Mouse (Mus musculus) embryonic facial prominence, embryonic 12.5 days (tissue): ENCODE results near the gene Cercam. TPM values are rescaled to one million over a fixed set of nuclear protein-coding genes. Genes with fewer than 3 reads are reported as not detected.

Experiments
- ATAC-seq: fragments of 200-750 bp; cut with Nextera tagmentation; 2 replicates; pipeline ENCODE4 v1.8.0; 2017; ENCODE audit not compliant: insufficient number of reproducible peaks, insufficient read depth, low FRiP score, low TSS enrichment
- H3K27ac ChIP-seq: fragments of 300-500 bp; sonication (generic); 2 replicates; pipeline ENCODE4 v1.5.1; 2016; ENCODE audit warnings: mild to moderate bottlenecking
- H3K27me3 ChIP-seq: fragments of 300-500 bp; sonication (generic); 2 replicates; pipeline ENCODE4 v1.6.1; 2016; ENCODE audit warnings: mild to moderate bottlenecking, moderate library complexity
- H3K36me3 ChIP-seq: fragments of 300-500 bp; sonication (generic); 2 replicates; pipeline ENCODE4 v1.6.1; 2016; ENCODE audit warnings: mild to moderate bottlenecking
- H3K4me1 ChIP-seq: fragments of 300-500 bp; sonication (generic); 2 replicates; pipeline ENCODE4 v1.6.1; 2016
- H3K4me2 ChIP-seq: fragments of 300-500 bp; sonication (generic); replicated peaks from 2 replicates; pipeline ENCODE4 v1.6.1; 2016; ENCODE audit warnings: mild to moderate bottlenecking, moderate library complexity
- H3K4me3 ChIP-seq: fragments of 300-500 bp; sonication (generic); 2 replicates; pipeline ENCODE4 v1.5.1; 2016; ENCODE audit warnings: mild to moderate bottlenecking
- H3K9ac ChIP-seq: fragments of 300-500 bp; sonication (generic); 2 replicates; pipeline ENCODE4 v1.6.1; 2016; ENCODE audit warnings: mild to moderate bottlenecking, moderate library complexity
- H3K9me3 ChIP-seq: fragments of 300-500 bp; sonication (generic); 2 replicates; pipeline ENCODE4 v1.6.1; 2016; ENCODE audit warnings: mild to moderate bottlenecking, moderate library complexity
- WGBS: fragments of 180-500 bp; shearing (Covaris S2); methylation state at CpG from one replicate; pipeline ENCODE4 v1.1.7; 2016; 5-methylcytosine and 5-hydroxymethylcytosine counted together
- polyA plus RNA-seq: library from polyadenylated mRNA; unstranded; fragments of >200 nt; fragmentation: Nextera tagmentation; extraction: Ambion mirVana; gene quantifications from 2 replicates; pipeline ENCODE4 v1.2.1, GENCODE M21; 2016

Cercam gene
- polyA plus RNA-seq, 1 experiment from 2014 or later = 16.4 TPM

DNA sequence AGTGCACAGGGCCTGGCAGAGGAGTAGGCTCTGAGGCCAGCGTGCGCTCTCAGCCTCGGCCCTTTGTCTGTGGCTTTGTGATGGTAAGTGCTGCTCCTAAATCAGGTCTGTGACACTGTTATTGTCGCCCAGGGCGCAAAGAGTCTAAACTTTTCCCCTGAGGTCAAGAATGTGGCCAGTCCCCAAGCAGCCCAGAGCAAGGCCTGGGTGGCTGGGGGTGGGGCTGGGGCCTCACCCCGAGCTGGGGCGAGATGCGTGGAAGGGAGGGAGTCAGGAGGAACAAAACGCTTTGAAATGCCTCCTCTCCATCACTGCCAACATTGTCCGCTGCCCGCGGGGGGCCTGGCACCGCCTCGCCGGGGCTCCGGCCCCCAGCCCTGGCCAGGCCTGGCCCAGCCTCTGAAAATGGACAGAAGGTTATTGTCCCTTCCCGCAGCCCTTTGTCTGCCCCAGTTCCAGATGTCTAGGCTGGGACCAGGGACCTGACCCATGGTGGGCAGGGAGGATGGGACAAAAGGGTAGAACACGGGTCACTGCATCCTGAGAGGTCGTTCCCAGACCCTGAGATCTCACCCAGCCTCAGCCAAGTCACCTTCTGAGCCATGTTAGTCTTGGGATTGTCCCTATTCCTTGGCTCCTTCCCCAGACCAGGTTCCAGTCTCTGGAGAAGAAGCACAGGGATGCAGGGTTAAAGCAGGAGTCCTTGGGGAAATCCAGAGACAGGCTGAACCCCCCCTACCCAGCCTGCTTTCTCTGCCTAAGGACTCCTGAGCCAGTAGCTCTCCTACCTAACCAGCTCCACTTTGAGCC lies 12.3 kb upstream of the Cercam start:
- H3K9me3 ChIP-seq = no peaks in the 10 kb centered on the region
- no peak for ATAC-seq
- 14% methylated on average over 19 of the region's 19 CpGs for WGBS
- H3K4me2 ChIP-seq = no peak overlapping the region
- H3K27me3 ChIP-seq = peaks cover 7% of the 10 kb centered on the region; the same call in 1 of the 2 replicates
- H3K27ac ChIP-seq = no peak overlapping the region
- no peaks in the 10 kb centered on the region for H3K4me1 ChIP-seq
- H3K4me3 ChIP-seq = no peak overlapping the region
- no peak overlapping the region; the same call in 1 of the 2 replicates for H3K9ac ChIP-seq
- no peaks in the 10 kb centered on the region for H3K36me3 ChIP-seq

DNA sequence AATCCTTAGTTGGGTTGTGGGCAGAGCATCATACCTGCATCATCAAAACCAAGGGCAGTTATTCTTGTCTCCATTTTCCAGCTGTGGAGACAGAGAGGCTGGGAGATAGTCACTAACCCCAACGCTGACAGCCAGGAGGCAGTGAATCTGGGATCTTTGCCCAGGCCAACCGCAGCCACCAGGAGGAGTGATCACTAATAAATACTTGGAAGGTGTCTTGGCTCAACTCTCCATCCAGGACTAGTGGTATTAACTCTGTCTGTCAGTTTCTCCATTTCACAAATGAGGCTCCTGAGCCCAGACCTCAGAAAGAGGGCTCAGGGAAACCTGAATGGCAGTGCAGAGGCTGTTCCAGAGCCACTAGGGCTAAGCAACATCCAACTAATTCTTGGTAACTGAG lies 11.6 kb upstream of the Cercam start:
- Histone ChIP-seq H3K36me3 (no peaks in the 10 kb centered on the region), H3K9ac (no peak overlapping the region), H3K27ac (no peak overlapping the region), H3K27me3 (peaks cover 7% of the 10 kb centered on the region; the same call in 1 of the 2 replicates), H3K9me3 (no peaks in the 10 kb centered on the region), H3K4me1 (no peaks in the 10 kb centered on the region), H3K4me2 (no peak overlapping the region), H3K4me3 (no peak overlapping the region)
- 53% methylated on average over 2 of the region's 2 CpGs for WGBS
- no peak for ATAC-seq

DNA sequence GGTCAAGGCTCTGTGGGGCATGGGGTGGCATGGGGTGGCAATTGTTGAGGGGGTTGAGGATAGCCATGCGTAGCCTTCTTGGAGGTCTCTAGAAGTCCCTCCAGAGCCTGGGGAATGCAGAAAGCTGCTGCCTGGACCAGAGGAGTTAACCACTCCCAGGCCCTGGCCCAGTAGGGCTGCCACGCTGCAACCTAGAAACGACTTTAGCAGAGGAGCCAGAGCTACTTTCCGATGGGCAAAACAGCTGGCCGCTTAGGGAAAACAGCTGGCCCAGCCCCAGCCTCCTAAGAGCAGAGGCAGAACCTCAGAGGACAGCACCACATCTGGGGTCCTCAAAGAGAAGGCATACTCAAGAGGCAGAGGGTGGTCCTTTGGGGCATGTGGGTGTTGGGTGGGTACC lies 11.0 kb upstream of the Cercam start:
- Histone ChIP-seq H3K4me3 (no peak overlapping the region), H3K27ac (no peak overlapping the region), H3K9ac (no peak overlapping the region), H3K36me3 (no peaks in the 10 kb centered on the region), H3K4me1 (no peaks in the 10 kb centered on the region), H3K4me2 (no peak overlapping the region), H3K27me3 (peaks cover 7% of the 10 kb centered on the region; the same call in 1 of the 2 replicates), H3K9me3 (no peaks in the 10 kb centered on the region)
- ATAC-seq = no peak
- 68% methylated on average over 5 of the region's 5 CpGs for WGBS

DNA sequence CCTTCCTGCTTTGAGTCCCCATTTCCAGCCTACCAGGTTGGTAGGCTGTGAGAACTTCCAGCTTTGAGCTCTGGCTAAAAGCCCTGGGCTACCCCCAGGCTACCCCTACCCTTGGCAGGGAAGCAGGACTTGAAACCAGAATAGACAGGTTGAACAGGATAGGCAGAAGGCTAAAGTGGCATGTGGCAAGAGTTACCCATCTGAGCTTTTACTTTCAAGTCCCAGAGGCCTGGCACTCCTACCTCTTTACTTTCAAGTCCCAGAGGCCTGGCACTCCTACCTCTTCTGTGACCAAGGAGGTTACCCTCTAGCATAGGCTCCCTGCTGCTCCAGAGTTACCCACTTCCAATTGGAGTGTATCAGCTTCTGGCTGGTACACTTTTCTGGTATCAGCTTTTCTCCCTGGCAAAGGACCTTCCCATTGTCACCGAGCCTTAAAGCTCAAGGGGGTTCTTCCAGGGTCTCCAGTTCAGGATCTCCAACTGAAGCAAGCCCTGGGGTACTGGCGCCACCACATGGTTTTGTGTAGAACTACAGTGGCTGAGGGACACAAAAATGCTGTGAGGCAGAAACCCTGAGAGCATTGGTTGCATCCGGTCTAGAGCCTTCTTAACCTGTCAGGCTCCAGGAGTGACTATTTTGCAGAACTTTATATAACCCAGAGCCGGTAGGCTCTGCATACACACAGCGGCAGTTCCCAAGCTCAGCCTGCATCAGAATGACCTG lies 10.1 kb upstream of the Cercam start:
- no peaks in the 10 kb centered on the region for H3K36me3 ChIP-seq
- H3K4me3 ChIP-seq = no peak overlapping the region
- no peaks in the 10 kb centered on the region for H3K4me1 ChIP-seq
- no peak for ATAC-seq
- no peak overlapping the region for H3K4me2 ChIP-seq
- no peak overlapping the region for H3K27ac ChIP-seq
- H3K27me3 ChIP-seq = peaks cover 7% of the 10 kb centered on the region; the same call in 1 of the 2 replicates
- 13% methylated on average over 5 of the region's 5 CpGs for WGBS
- H3K9ac ChIP-seq = no peak overlapping the region
- H3K9me3 ChIP-seq = no peaks in the 10 kb centered on the region

DNA sequence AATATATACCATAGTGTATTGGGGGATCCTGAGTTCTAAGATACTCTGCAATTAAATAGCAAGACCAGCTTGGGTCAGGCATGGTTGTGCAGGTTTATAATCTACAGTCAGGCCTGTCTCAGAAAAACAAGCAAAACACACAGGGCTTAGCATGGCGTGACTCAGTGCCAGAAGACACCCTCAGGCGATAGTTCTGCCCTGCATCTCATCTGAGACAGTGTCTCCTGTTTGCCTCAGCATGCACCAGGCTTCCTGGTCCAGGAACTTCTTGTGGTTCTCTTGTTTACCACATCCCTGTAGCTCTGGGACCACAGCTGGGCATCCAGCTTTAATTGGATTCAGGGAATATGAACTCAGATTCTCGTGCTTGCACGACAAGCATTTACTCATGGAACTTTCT lies 3.8 kb upstream of the Cercam start:
- no peak overlapping the region for H3K27ac ChIP-seq
- H3K27me3 ChIP-seq = no peaks in the 10 kb centered on the region
- ATAC-seq = no peak
- 59% methylated on average over 4 of the region's 4 CpGs for WGBS
- no peaks in the 10 kb centered on the region for H3K9me3 ChIP-seq
- no peaks in the 10 kb centered on the region for H3K36me3 ChIP-seq
- no peak overlapping the region for H3K4me3 ChIP-seq
- H3K4me2 ChIP-seq = no peak overlapping the region
- H3K9ac ChIP-seq = no peak overlapping the region
- H3K4me1 ChIP-seq = peaks cover 7% of the 10 kb centered on the region

DNA sequence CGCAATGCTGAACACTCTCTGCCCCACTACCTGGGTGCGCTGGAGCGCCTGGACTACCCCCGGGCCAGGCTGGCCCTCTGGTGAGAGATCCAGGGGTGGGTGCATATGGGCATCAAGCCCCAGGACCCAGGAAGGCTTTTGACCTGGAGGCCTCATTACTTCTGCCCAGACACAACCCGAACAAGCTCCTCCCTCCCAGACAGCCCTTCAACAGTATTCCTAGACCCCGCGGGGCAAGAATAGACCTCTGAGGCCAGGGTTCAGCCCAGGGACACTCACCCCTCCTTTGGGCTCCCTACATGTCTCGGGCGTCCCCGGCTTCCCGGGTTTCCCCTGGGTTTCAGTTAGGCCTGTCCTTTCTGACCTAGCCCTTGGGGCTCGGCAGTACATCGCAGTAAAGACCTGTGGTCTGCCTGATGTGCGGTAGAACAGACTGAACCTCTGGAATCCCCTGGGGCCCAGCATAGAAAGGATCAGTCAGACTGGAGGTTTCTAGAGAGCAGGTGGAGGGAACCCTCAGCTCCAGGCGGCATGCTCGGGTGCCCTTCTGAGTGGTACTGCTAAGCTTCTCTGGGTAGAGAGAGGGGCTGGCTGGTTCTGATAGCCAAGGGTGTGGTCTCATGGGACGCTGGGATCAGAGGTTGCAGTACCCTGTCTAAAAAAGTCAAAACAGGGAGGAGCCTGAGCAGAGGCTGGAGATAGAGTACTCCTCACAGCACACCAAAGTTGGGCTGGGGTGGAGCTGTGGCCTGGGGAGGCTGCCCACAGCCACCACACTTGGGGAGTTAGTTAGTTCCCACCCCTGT lies 885 bp downstream of the Cercam start:
- WGBS = 2% methylated on average over 17 of the region's 17 CpGs
- Histone ChIP-seq H3K9me3 (no peaks in the 10 kb centered on the region), H3K4me1 (peaks cover 8% of the 10 kb centered on the region), H3K36me3 (no peaks in the 10 kb centered on the region), H3K27me3 (no peaks in the 10 kb centered on the region), H3K27ac (no peak overlapping the region), H3K4me2 (peak overlapping the region; percentile 85), H3K9ac (peak overlapping the region; percentile 60), H3K4me3 (peak overlapping the region; percentile 46)
- ATAC-seq = peak; percentile 24

DNA sequence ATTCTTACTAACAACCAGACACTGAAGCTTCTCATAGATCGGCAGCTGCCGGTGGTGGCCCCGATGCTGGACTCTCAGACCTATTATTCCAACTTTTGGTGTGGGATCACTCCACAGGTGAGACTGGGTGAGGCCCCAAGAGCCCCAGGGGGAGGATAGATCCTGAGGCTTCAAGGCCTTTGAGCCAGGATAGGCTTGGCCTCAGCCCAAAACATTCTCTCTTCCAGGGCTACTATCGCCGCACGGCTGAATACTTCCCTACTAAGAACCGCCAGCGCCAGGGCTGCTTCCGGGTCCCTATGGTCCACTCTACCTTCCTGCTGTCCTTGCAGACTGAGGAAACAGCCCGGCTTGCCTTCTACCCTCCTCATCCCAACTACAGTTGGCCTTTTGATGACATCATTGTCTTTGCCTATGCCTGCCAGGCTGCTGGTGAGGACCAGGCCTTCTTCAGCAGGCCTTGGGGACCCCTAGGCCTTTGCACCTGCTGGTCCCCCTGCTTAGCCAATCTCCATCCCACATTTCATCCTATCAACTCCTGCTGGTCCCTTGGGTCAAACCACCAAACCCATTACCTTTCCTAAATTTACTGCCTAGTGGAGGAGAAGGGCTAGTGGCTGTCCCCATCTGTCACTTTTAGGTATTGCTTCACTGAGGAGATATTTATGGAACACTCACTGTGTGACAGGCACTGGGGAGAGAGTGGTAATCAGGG lies 3.8 kb downstream of the Cercam start:
- Histone ChIP-seq H3K9me3 (no peaks in the 10 kb centered on the region), H3K27me3 (no peaks in the 10 kb centered on the region), H3K27ac (no peak overlapping the region), H3K4me3 (no peak overlapping the region), H3K4me2 (no peak overlapping the region), H3K9ac (no peak overlapping the region), H3K4me1 (peaks cover 8% of the 10 kb centered on the region), H3K36me3 (no peaks in the 10 kb centered on the region)
- WGBS = 91% methylated on average over 10 of the region's 10 CpGs
- ATAC-seq = no peak

DNA sequence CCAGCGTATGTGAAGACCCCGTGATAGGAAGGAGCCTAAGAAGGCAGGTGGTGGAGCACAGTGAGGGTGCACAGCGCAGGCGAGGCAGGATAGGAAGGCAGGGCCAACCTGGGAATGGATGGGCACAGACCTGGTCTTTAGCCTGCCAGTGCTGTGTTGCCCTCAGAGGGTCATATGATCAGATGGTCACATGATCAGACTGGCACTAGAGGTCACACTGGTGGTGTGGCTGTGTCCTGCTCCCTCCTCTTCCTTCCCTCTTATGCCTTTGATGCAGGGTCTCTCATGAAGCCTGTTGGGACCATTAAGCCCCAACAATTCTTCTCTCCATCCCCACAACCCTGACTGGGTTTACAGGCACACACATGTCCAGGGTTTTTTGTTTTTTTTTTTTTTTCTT lies 4.8 kb downstream of the Cercam start:
- Histone ChIP-seq H3K36me3 (no peaks in the 10 kb centered on the region), H3K4me1 (peaks cover 8% of the 10 kb centered on the region), H3K9me3 (no peaks in the 10 kb centered on the region), H3K27me3 (no peaks in the 10 kb centered on the region), H3K4me2 (no peak overlapping the region), H3K4me3 (no peak overlapping the region), H3K9ac (no peak overlapping the region), H3K27ac (no peak overlapping the region)
- no peak for ATAC-seq
- 85% methylated on average over 4 of the region's 4 CpGs for WGBS

DNA sequence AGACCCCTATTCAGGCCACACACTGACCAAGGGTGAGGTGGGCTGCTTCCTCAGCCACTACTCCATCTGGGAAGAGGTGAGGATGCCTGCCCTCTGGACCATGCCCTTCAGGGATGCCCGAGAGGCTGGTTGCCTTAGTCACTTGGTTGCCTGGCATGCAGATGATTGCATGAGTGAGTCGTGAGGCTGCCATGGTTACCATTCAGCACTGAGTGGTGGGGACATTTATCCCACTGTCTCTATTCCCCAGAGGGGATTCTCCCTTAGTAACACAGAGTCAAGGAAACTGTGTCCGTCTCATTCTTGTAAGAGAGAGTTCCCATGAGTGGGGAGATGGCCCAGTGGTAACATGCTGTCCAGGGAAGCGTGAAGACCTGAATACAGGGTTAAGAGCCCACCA lies 9.1 kb downstream of the Cercam start:
- Histone ChIP-seq H3K9me3 (no peaks in the 10 kb centered on the region), H3K27me3 (no peaks in the 10 kb centered on the region), H3K27ac (no peak overlapping the region), H3K4me3 (no peak overlapping the region), H3K4me2 (no peak overlapping the region), H3K36me3 (0 out of 2 replicates have a peak, but pooled peaks cover 5% of the 10 kb centered on the region), H3K9ac (no peak overlapping the region), H3K4me1 (no peaks in the 10 kb centered on the region)
- WGBS = 82% methylated on average over 4 of the region's 4 CpGs
- no peak for ATAC-seq

DNA sequence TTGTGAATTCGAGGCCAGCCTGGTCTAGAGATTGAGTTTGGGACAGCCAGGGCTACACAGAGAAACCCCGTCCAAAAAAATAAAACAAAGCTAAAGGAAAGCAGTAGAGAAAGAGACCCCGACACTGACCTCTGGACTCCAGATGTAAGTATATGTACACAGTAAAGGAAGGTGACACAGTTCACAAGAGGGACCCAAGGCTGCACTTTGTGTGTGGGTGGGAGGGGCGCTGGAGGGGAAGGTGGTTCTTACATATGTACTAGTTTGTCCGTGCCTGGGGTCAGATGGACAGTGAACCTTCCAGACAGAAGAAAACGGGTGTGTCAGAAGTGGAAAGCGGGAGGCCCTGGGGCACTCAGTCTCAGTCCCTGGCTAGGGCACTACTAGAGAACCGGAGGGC lies 10.2 kb downstream of the Cercam start:
- Histone ChIP-seq H3K36me3 (0 out of 2 replicates have a peak, but pooled peaks cover 5% of the 10 kb centered on the region), H3K9me3 (no peaks in the 10 kb centered on the region), H3K4me3 (no peak overlapping the region), H3K9ac (no peak overlapping the region), H3K4me1 (no peaks in the 10 kb centered on the region), H3K27ac (no peak overlapping the region), H3K4me2 (no peak overlapping the region), H3K27me3 (no peaks in the 10 kb centered on the region)
- 71% methylated on average over 8 of the region's 8 CpGs for WGBS
- ATAC-seq = no peak
